Mouse (Mus musculus): ENCODE data around the gene Hist1h4h.

Hist1h4h gene

DNA sequence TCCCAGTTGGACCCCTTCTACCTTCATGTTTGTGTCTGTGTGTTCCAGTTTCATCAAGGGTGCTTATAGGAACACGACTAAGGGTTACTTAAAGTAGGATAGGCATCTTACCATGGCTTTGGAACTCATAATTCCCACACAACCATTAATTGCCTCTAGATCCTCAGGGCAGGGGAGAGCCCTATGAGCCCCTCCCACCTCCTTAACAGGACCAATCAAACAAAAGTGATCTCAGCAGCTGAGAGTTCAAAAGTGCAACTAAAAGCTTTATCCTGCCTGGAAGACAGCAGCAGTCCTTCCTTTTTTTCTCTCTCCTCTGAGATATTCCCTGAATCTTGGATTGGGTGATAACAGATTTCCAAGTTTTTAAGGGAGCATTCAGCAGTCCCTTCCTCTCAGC is 20.7 kb upstream of the Hist1h4h start:
- no peak for DNase-seq (ENCODE audit: low spot score in 2 of 2)

DNA sequence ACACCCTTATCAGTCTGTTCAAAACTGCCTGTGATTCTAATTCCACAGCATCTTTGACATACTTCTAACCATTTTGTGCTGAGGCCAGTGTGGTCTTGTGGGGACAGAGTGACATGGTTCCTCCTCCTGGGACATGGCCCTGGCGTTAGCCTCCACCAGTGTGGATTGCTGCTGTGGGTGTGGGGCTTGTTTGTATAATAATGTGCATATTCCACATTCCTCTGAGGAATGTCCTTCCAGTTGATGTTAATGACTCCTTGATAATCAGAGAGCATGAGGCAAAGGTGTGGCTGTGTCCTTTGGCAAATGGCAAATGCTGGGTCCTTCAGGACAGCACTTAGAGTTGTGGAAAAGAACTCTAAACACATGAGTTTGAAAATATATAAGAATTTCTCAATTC is 17.3 kb upstream of the Hist1h4h start:
- DNase-seq (ENCODE audit: low spot score in 2 of 2), result no peak

DNA sequence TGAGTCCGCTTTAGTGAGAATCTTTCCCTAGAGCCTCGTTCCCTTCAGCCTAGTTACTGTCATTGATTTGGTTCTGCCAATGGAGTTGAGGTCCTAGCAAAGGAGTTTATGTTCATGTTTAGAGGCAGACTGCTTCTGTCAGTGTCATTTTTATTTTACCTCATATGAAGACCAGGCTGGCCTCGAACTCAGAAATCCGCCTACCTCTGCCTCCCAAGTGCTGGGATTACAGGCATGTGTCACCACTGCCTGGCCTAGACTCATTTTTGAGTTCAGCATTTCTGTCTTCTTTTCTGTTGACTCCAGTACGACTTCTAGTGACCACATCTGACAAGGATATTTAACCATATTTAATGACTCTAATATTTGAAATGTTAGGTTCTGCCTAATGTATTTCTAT is 15.6 kb upstream of the Hist1h4h start:
- DNase-seq (ENCODE audit: low spot score in 2 of 2), result no peak

DNA sequence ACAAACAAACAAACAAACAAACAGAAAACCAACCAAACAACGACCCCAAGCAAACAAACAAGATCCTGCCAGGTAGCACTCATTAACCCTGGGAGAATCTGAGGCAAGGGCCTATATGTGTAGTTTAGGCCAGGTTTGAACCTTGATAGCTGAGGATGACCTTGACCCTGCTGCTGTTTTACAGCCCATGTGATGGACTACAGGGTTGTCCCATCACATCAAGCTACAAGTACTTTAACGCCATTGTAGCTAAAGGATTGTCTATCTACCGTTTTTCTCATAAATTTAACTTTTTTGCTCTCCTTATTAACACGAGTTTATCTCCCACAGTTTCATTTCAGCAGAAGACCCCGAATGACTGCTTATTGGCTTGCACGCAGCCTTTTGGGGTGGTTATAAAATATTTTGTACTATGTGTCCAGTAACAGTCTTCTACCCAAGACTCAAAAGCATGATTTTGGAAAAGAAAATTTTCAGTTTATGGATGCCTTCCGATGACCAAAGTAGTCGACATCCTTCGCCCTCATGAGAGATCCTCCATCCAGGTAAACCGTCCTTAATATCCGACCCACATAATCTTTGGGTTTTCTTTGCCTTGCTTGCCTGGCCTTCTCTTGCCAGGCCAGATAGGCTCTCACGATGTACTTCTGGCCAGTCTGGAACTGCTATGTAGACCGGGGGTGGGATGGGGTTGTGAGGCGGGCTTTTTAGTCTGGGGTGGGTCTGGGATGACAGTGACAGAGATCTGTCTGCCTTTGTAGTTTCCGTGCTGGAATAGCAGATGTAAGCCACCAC is 14.8 kb upstream of the Hist1h4h start:
- no peak for DNase-seq (ENCODE audit: low spot score in 2 of 2)

DNA sequence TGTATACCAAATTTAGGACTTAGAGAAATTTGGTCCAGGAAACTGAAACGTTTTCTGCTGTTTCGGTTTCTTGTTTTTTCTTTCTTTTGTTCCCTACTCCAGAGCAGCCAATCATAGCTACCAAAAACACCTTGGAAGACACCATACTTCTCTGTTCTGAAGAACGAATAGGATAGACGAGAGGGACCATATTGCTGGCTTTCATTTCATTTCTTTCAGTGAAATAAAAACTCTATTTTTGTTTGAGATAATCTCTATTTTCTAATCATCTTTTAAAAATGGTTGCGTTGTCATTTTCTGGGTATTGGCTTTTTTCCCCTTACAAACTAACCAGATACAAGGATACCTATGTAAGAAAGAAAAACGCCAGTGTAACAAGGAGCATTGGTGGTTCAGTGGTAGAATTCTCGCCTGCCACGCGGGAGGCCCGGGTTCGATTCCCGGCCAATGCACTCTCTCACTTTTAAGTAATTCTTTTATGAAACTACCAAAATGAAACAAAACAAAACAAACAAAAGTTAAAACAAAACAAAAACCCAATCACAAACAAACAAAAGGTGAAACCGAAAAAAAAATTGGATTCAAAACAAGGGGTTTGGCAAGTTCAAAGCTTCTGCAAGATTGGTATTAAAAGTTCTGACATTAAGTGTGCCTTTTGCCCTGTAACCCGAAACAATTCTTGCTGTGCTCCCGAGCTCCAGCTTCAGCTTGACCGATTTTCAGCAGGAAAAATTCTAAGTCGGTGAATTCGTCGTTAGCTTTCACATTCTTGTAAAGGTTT is 13.8 kb upstream of the Hist1h4h start:
- DNase-seq (ENCODE audit: low spot score in 2 of 2), result peak; percentile 57 to 62

DNA sequence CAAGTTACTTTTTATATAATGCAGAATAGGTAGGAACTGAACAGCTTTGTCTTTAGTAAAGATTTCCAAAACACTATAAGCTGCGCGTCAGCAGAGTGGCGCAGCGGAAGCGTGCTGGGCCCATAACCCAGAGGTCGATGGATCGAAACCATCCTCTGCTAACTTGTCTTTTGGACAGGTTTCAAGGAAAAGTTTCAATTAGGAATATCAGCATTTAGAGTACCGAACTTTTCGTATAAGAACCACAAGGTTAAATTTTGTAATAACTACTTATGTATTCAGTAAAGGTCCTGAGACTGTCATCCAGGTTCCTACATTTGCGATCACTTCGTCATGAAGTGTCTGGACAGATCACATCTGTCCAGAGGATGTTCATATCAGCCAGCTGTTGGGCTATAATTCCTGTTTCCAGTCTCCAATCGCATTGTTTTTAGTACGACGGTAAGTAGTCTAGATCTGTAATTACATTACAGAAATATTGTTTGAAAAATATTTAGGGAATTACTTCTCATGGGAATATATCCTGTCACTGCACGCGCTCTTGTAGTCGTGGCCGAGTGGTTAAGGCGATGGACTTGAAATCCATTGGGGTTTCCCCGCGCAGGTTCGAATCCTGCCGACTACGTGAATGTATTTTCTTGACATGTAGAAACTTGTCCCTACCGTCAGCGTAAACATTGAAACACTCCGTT is 13.1 kb upstream of the Hist1h4h start:
- peak; percentile 87 to 89 for DNase-seq (ENCODE audit: low spot score in 2 of 2)

DNA sequence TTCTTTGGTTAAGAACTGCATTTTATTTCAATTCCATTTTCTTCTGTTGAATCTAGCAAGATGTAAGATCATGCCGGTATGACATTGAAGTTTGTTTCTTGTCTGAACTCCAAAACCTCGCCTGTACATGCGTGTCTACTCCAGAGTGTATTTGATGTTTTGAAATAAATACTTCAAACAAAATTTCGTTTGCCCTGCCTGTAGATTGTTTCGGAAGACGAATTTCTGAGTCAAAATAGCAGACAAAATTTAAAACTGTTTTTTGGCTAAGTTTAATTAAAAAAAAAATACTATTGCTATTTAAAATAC is 12.6 kb upstream of the Hist1h4h start:
- DNase-seq (ENCODE audit: low spot score in 2 of 2), result no peak

DNA sequence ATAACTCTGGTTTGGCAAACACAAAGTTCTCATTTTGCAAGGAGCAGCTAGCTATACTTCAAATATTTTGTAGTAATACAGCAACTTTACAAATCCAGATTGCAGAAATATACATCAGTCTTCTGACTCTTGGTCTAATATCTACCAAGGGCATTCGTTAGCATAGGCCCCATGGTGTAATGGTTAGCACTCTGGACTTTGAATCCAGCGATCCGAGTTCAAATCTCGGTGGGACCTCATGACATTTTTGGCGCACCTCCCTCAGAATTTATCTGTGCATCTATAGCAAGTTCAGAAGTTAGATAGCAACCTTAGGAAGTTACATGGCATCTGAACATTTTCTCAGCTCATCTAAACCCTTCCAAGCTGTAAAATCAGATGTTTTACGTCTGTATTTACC is 12.0 kb upstream of the Hist1h4h start:
- peak; percentile 71 to 77 for DNase-seq (ENCODE audit: low spot score in 2 of 2)

DNA sequence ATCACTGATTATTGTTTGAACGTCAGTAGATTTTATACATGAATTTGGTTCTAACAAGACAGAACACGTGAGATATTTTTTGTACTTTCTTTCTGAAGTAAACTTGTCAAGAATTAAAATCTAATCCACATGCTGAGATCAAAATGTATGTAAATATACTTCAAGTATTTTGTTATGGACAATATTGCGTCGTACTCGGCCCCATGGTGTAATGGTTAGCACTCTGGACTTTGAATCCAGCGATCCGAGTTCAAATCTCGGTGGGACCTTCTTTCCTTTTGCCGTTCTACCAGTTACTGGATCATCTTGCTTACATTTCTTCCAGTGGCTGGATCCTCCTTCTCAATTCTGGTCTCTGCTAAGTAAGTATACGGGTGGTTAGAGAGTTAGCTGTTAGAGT is 11.4 kb upstream of the Hist1h4h start:
- DNase-seq (ENCODE audit: low spot score in 2 of 2), result peak; percentile 71 to 76

DNA sequence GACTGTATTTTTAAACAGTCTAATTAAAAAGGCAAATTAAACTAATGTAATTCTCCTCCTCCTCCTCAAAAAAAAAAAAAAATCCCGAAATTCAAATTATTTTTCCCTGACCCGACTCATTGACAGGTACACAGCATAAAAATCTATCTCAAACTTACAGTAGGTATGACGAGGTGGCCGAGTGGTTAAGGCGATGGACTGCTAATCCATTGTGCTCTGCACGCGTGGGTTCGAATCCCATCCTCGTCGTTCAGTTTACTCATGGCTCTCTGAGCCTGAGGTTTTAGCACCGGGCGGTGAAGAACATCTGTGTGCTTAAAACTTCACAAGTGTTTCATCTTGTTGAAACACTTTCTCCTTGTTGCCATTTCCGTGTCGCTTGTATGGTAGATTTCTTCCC is 9.1 kb upstream of the Hist1h4h start:
- peak; percentile 69 to 77 for DNase-seq (ENCODE audit: low spot score in 2 of 2)

DNA sequence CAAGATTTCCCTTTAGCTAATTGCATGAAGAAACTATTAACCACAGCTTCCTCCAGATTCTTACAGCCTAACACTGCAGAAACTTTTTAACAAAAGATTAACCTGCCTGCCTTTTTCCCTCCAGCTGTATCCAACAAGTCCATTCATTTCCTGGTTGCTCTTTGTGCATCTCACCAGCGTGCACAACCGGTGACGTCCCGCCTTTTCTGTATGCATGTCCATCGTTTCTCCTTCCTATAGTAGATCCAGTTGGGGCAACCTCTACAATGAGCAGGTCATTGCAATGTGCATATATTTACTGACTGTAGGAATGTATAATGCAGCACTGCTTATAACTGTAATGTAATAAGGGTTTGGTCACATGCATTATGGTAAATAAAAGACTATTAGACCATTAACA is 6.9 kb upstream of the Hist1h4h start:
- no peak for DNase-seq (ENCODE audit: low spot score in 2 of 2)

DNA sequence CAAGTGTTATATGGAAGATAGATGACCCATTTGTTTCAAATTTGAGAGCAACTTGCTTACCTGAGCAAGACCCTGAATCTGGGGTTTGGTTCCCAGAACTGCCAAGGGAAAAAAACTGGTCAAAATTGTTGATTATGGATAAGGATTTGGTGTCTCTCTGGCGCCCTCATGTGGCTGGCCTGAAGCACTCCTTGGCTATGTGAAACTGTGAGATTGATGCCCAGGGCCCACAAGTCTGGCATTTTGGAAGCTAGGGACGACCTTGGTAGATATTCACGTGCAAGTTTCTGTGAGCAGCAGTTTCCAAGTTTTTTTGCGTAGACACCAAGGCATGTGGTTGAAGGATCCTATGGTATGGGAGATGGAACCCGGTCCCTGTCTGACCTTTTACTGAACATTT is 6.2 kb upstream of the Hist1h4h start:
- DNase-seq (ENCODE audit: low spot score in 2 of 2), result peak in 1 of 2 experiments; percentile 26

DNA sequence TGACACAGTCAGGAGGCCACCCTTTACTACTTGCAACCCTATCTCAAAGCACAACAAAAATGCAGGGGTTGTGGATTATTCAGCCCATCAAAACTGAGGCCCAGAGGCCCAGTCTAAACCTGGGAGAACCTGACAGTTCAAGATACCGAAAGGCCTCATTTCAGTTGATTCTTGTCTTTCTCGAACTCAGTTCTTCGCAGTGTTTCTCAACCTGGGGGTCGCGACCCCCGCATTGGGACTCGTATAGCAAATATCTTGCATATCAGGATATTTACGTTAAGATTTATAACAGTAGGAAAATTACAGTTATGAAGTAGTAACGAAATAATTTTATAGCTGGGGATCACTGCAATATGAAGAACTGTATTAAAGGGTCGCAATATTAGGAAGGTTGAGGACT is 4.9 kb upstream of the Hist1h4h start:
- no peak for DNase-seq (ENCODE audit: low spot score in 2 of 2)

DNA sequence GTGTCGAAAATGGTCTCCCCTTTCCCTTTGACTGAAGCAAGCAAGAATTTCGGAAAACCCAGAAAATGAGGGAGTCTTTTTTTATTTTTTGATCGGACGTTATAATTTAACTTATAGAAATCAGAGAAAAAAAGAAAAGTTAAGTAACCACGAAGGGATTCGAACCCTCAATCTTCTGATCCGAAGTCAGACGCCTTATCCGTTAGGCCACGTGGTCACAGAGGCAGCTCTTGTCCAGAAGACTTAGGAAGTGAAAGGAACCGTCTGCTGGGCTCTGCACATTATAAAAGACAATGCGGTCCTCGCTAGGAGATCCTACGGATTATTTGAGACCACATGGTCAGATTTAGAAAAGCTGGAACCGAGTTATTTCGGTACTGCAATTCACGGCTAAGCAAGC is 4.5 kb upstream of the Hist1h4h start:
- peak; percentile 84 to 88 for DNase-seq (ENCODE audit: low spot score in 2 of 2)

DNA sequence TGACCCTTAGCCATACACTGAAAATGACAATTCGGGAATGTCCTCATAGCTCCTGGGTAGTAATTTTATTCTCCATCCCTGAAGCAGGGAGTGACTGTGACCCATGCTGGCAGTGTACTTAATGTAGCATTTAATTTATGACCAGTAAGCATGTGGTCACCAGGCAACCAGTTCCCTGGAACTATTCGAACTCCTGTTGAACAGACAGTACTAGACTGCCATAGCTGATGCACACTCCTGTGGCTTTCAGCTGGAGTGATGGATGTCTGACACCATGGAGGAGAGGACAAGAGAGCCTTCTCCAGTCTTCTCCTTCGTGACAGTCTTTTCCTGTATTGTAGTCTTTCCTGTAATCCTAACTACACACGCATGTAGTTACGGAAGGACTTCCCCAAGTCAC is 1.8 kb upstream of the Hist1h4h start:
- no peak for DNase-seq (ENCODE audit: low spot score in 2 of 2)

DNA sequence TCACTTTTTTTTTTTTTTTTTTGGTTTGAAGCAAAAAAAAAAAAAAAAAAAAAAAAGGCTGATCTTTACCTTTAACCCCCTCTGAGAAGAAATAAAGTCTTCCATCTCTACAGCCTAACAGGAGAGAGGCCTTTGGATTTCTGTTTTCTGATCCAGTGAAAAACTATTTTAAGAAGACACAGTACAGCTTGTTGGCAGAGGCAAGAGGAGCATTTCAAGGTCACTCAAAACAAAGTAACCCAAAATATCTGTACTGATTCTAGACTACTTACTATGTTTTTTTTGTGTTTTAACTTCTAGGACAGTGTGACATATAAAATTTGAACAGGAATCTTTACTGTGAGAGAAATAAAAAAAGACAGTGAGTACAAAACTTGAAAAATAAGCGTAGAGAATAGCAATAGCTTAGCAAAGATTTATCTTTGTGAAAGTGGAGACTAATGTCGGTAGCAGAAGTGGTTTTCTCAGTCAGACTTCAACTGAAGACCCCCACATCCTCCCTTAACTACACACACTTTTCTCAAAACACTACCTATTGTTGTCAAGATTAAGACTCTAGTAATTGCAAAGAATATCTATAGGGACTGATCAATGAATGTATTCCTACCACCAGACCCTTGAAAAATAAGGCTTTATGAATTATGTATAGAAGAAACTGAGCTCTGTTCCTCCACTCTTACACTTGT is 1.2 kb upstream of the Hist1h4h start:
- no peak for DNase-seq (ENCODE audit: low spot score in 2 of 2)

DNA sequence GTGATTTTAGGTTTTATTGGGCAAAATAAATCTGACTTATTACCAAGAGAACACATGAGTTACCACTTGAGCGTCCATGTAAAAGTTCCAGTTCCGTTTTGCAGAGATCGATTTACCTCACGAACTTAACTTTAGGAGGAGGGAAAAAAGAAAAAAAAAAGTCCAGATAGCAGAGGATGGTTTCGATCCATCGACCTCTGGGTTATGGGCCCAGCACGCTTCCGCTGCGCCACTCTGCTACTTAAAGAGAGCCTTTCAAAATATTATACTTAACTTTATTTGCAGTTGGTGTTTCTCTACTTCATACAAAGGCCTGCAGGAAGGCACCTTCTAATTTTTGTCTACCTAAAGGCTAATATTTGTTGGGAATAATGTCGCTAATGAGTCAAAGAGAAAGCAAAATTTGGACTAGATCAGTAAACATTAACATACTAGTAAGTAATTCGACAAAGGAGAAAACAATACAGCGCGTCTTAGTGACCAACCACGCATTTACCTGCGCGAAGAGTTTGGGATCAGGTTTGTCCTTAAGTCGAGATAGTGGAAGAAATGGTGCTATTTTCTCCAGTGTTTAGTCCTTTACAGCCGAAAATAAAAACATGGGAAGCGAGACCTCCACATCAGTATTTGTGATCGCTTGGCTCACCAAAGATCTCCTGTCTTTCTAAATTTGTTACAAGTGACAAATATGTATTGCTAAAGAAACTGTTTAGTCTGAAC is 509 bp upstream of the Hist1h4h start:
- DNase-seq (ENCODE audit: low spot score in 2 of 2), result peak; percentile 36 to 49

DNA sequence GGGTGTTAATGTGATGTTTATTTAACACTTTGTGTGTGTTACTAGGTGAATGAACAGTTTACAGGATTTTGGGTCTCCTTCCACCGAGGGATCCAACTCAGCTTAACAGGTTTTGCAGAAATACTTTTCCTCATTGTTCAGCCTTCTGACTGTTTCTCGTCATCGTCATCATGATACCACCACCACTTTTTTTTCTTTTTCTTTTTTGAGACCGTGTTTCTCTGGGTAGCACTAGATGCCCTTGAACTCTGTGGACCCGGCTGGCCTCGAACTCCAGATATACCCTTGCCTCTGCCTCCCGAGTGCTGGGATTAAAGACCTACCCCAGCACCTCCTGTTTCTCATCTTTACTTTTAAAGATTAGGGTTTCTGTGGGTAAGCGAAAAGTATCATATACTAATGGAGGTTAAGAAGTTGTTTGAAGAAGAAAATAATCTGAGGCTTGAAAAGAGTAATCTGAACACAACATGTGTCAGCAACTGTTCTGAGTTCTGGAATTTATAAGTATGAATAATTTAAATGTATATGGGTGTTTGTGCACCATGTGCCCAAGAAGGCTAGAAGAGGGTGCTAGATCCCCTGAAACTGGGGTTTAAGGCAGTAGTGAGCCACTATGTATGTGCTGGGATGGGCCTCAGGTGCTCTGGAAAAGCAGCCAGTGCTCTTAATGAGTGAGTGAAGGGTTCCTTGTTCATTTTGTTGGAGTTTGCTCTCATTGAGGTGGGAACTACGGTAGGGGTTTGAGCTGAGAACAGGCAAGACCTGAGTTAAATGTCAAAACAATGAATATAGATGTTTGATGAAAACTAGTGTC is 1.6 kb downstream of the Hist1h4h start:
- DNase-seq (ENCODE audit: low spot score in 2 of 2), result no peak

DNA sequence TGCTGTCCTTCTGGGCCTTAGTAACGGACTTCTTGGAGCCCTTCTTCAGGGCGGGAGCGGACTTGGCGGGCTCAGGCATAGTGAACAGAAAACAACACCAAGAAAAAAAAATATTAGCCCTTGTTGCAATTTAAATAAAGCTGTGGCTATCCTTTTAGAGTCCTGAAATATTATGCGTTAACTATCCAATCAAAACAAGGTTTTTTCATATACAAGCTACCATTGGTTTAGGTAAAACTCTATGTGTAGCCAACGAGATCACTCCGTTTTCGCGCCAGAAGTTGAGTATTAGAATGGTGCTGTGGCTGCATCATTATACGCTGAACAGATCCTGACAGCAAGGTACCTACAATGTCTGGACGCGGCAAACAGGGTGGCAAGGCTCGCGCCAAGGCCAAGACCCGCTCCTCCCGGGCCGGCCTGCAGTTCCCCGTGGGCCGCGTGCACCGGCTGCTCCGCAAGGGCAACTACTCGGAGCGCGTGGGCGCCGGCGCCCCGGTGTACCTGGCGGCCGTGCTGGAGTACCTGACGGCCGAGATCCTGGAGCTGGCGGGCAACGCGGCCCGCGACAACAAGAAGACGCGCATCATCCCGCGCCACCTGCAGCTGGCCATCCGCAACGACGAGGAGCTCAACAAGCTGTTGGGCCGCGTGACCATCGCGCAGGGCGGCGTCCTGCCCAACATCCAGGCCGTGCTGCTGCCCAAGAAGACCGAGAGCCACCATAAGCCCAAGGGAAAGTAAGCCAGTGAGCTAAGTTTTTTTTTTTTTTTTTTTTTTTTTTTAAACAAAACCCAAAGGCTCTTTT is 2.9 kb downstream of the Hist1h4h start, which contains the start of gene Hist1h2af:
Gene Hist1h2af (plus strand): TSS at position 347 of the 808 bp plus-strand sequence.
- peak; percentile 72 to 81 for DNase-seq (ENCODE audit: low spot score in 2 of 2)

All from right cerebral cortex, postnatal 36 days (tissue).